Mouse (Mus musculus) R1 (cell line): Measurements from ENCODE around the gene Fem1b.
"Not testable (repeated sequence)": the region's sequence is repeated elsewhere in the genome, so short reads cannot be mapped to it uniquely, and the experiment has no call there.

Experiments used
- DNase-seq: peaks from one replicate; pipeline ENCODE4 v3.0.0-alpha.2; 2018; ENCODE audit warnings: low read depth, low spot score

Fem1b gene

GRCm38 (mm10) chr9:62811516-62812121 lies at the start of gene Fem1b:
Gene Fem1b (minus strand): TSS chr9:62811934.
- peak; percentile 97 for DNase-seq

- no peak for DNase-seq
Observed at GRCm38 (mm10) chr9:62860866-62861265, 49.1 kb upstream of the Fem1b start.

GRCm38 (mm10) chr9:62860102-62860501 lies 48.4 kb upstream of the Fem1b start:
- DNase-seq: not testable (repeated sequence)

GRCm38 (mm10) chr9:62858266-62859019 lies 46.7 kb upstream of the Fem1b start:
- no peak for DNase-seq

GRCm38 (mm10) chr9:62857719-62858261 lies 46.1 kb upstream of the Fem1b start, which contains the start of gene Calml4:
Gene Calml4 (plus strand): TSS chr9:62858080.
- DNase-seq: no peak

GRCm38 (mm10) chr9:62857216-62857615 lies 45.5 kb upstream of the Fem1b start:
- no peak for DNase-seq

- DNase-seq: no peak
Observed at GRCm38 (mm10) chr9:62854483-62854882, 42.7 kb upstream of the Fem1b start.

- no peak for DNase-seq
Observed at GRCm38 (mm10) chr9:62851571-62851970, 39.8 kb upstream of the Fem1b start.

- no peak for DNase-seq
Observed at GRCm38 (mm10) chr9:62848641-62849040, 36.9 kb upstream of the Fem1b start.

- peak; percentile 92 for DNase-seq
Observed at GRCm38 (mm10) chr9:62847694-62848093, 36.0 kb upstream of the Fem1b start.

- no peak for DNase-seq
Observed at GRCm38 (mm10) chr9:62844461-62844860, 32.7 kb upstream of the Fem1b start.

- DNase-seq: no peak
Observed at GRCm38 (mm10) chr9:62843356-62844024, 31.8 kb upstream of the Fem1b start.

- DNase-seq: peak; percentile 39
Observed at GRCm38 (mm10) chr9:62839172-62839770, 27.5 kb upstream of the Fem1b start.

GRCm38 (mm10) chr9:62838506-62839171 lies 26.9 kb upstream of the Fem1b start, which contains the start of gene Cln6:
Gene Cln6 (plus strand): TSS chr9:62838785.
- peak; percentile 98 for DNase-seq

GRCm38 (mm10) chr9:62838146-62838505 lies 26.4 kb upstream of the Fem1b start:
- no peak for DNase-seq

GRCm38 (mm10) chr9:62837611-62838010 lies 25.9 kb upstream of the Fem1b start:
- no peak for DNase-seq

GRCm38 (mm10) chr9:62835705-62836446 lies 24.1 kb upstream of the Fem1b start:
- no peak for DNase-seq

- no peak for DNase-seq
Observed at GRCm38 (mm10) chr9:62834906-62835305, 23.2 kb upstream of the Fem1b start.

- DNase-seq: peak; percentile 91
Observed at GRCm38 (mm10) chr9:62829877-62830276, 18.1 kb upstream of the Fem1b start.

- peak; percentile 99 for DNase-seq
Observed at GRCm38 (mm10) chr9:62828662-62829086, 16.9 kb upstream of the Fem1b start.
